Comparison of ENCODE assay signal across 8 mouse cellular contexts in genomic region chr7:35214442-35215222, GRCm38 (mm10). TPM values are rescaled to one million over a fixed set of nuclear protein-coding genes. Genes with fewer than 3 reads are reported as not detected.
DNase-seq lines count a peak whose midpoint lies in the region; ATAC-seq and TF ChIP-seq lines count a peak whose summit lies in the region.

No protein-coding gene starts in this region.

- peak overlapping the region; percentile 95 for H3K27ac ChIP-seq in cerebellum, adult 2 months (ENCODE audit: insufficient read depth, low read length)
- H3K27ac ChIP-seq in testis, adult 2 months (ENCODE audit: control insufficient read depth, insufficient read depth, low read depth, low read length), result no peak overlapping the region
- peak overlapping the region; percentile 92 for H3K27ac ChIP-seq in hindbrain, embryonic 12.5 days
- peak overlapping the region; percentile 89 for H3K27ac ChIP-seq in midbrain, embryonic 12.5 days (replicated peaks)

- peak; percentile 39 to 49 for DNase-seq in cerebellum, adult 2 months
- no peak for DNase-seq in cerebellum, adult 11-12 months
- DNase-seq in testis, postnatal 14 days (ENCODE audit: low spot score), result no peak
- no peak for DNase-seq in gastrocnemius, adult 8-10 months (ENCODE audit: low spot score in 2 of 2)

- H3K27me3 ChIP-seq in cerebellum, adult 2 months (ENCODE audit: control insufficient read depth, insufficient read depth, low read length), result no peaks in the 10 kb centered on the region
- no peaks in the 10 kb centered on the region for H3K27me3 ChIP-seq in testis, adult 2 months (ENCODE audit: control insufficient read depth, insufficient read depth, low read length)
- peaks cover 4% of the 10 kb centered on the region; the same call in 1 of the 2 replicates for H3K27me3 ChIP-seq in hindbrain, embryonic 12.5 days
- peaks cover 4% of the 10 kb centered on the region; the same call in 1 of the 2 replicates for H3K27me3 ChIP-seq in midbrain, embryonic 12.5 days

- no peaks in the 10 kb centered on the region for H3K9me3 ChIP-seq in hindbrain, embryonic 12.5 days (replicated peaks)
- H3K9me3 ChIP-seq in midbrain, embryonic 12.5 days, result no peaks in the 10 kb centered on the region

- peak overlapping the region; percentile 94 for H3K9ac ChIP-seq in hindbrain, embryonic 12.5 days
- peak overlapping the region; percentile 89 for H3K9ac ChIP-seq in midbrain, embryonic 12.5 days (replicated peaks)

- under 1% methylated on average over 74 of the region's 79 CpGs for WGBS in cerebellum, adult 2 months
- WGBS in hindbrain, embryonic 12.5 days, result under 1% methylated on average over 59 of the region's 79 CpGs
- under 1% methylated on average over 42 of the region's 79 CpGs for WGBS in midbrain, embryonic 12.5 days

- no peaks in the 10 kb centered on the region for H3K36me3 ChIP-seq in testis, adult 2 months (ENCODE audit: control insufficient read depth, insufficient read depth, low read length)
- peaks cover 34% of the 10 kb centered on the region for H3K36me3 ChIP-seq in hindbrain, embryonic 12.5 days
- peaks cover 33% of the 10 kb centered on the region for H3K36me3 ChIP-seq in midbrain, embryonic 12.5 days

- ATAC-seq in hindbrain, embryonic 12.5 days (ENCODE audit: low FRiP score), result peak; percentile 62
- peak; percentile 62 for ATAC-seq in midbrain, embryonic 12.5 days (ENCODE audit: low FRiP score, low read depth)
- ATAC-seq in megakaryocyte progenitor cell, adult 5-6 weeks (replicated peaks; ENCODE audit: poor library complexity), result no peak; the same call in 1 of the 2 replicates

- TF ChIP-seq CTCF in cerebellum, adult 2 months (IDR thresholded peaks at IDR 0.05; ENCODE audit: borderline replicate concordance, insufficient read depth, low read depth, low read length), result no peak
- TF ChIP-seq CTCF in testis, adult 2 months (IDR thresholded peaks at IDR 0.05; ENCODE audit: control insufficient read depth, insufficient read depth, insufficient replicate concordance, low read depth, low read length), result no peak

- H3K4me3 ChIP-seq in cerebellum, adult 2 months (replicated peaks; ENCODE audit: insufficient read depth, low read depth, low read length), result peak overlapping the region; percentile 89
- H3K4me3 ChIP-seq in testis, adult 2 months (ENCODE audit: control insufficient read depth, low read depth, low read length), result peak overlapping the region; percentile 66
- H3K4me3 ChIP-seq in hindbrain, embryonic 12.5 days, result peak overlapping the region; percentile 81
- H3K4me3 ChIP-seq in midbrain, embryonic 12.5 days, result peak overlapping the region; percentile 77

- H3K4me1 ChIP-seq in cerebellum, adult 2 months (ENCODE audit: control insufficient read depth, insufficient read depth, low read length), result peaks cover 10% of the 10 kb centered on the region
- peaks cover 8% of the 10 kb centered on the region for H3K4me1 ChIP-seq in testis, adult 2 months (ENCODE audit: control insufficient read depth, insufficient read depth, low read length)
- peaks cover 22% of the 10 kb centered on the region for H3K4me1 ChIP-seq in hindbrain, embryonic 12.5 days
- H3K4me1 ChIP-seq in midbrain, embryonic 12.5 days, result peaks cover 28% of the 10 kb centered on the region

- H3K4me2 ChIP-seq in hindbrain, embryonic 12.5 days (replicated peaks), result peak overlapping the region; percentile 75
- peak overlapping the region; percentile 67 for H3K4me2 ChIP-seq in midbrain, embryonic 12.5 days (replicated peaks)

- TF ChIP-seq POLR2A in cerebellum, adult 2 months (IDR thresholded peaks at IDR 0.05; ENCODE audit: borderline replicate concordance, insufficient read depth, low read length), result no peak
- TF ChIP-seq POLR2A in testis, adult 2 months (IDR thresholded peaks at IDR 0.05; ENCODE audit: control insufficient read depth, low read depth, low read length), result no peak

RNA-seq across cellular contexts. Expression of gene Lrp3, which starts 0.7 kb away (rescaled TPM):
- polyA plus RNA-seq in cerebellum, adult 2 months (2012; rRNA removed), result 62.9 and 64.7 TPM in 2 replicates
- polyA plus RNA-seq in testis, adult 2 months (2012; rRNA removed), result 0.67 and 0.70 TPM in 2 replicates
- 17.9 and 19.3 TPM in 2 replicates for polyA plus RNA-seq in hindbrain, embryonic 12.5 days (2016; fragmentation: Nextera tagmentation; extraction: Ambion mirVana)
- polyA plus RNA-seq in midbrain, embryonic 12.5 days (2016; fragmentation: Nextera tagmentation; extraction: Ambion mirVana), result 19.3 and 20.7 TPM in 2 replicates
- not detected in 2 replicates for total RNA-seq in megakaryocyte progenitor cell, adult 5-6 weeks (2015)
- total RNA-seq in megakaryocyte progenitor cell, adult 5-6 weeks (2017), result not detected in 2 replicates
- total RNA-seq in gastrocnemius, adult 8-10 months (2022), result 1 to 10 TPM; 5.0 to 6.0 (median 5.3) TPM

RNA-seq across cellular contexts. Expression of gene Slc7a10, which starts 28.4 kb away (rescaled TPM):
- polyA plus RNA-seq in cerebellum, adult 2 months (2012; rRNA removed), result 91.3 and 100 TPM in 2 replicates
- 0.61 and 0.64 TPM in 2 replicates for polyA plus RNA-seq in testis, adult 2 months (2012; rRNA removed)
- polyA plus RNA-seq in hindbrain, embryonic 12.5 days (2016; fragmentation: Nextera tagmentation; extraction: Ambion mirVana), result 1.9 and 2.1 TPM in 2 replicates
- 1.0 and 1.2 TPM in 2 replicates for polyA plus RNA-seq in midbrain, embryonic 12.5 days (2016; fragmentation: Nextera tagmentation; extraction: Ambion mirVana)
- not detected in 2 replicates for total RNA-seq in megakaryocyte progenitor cell, adult 5-6 weeks (2015)
- total RNA-seq in megakaryocyte progenitor cell, adult 5-6 weeks (2017), result not detected in 2 replicates
- 1 to 10 TPM in 3 of 4 experiments, under 1 TPM in 1; 0.82 to 3.1 (median 1.9) TPM for total RNA-seq in gastrocnemius, adult 8-10 months (2022)

Comparison
In these comparisons a context has a peak if more than half of its experiments do, and no peak if none do; other contexts are left out.
1. DNase-seq: peak in cerebellum, adult 2 months (2 of 2); none in cerebellum, adult 11-12 months (single experiment), testis, postnatal 14 days (single experiment) and gastrocnemius, adult 8-10 months (0 of 2).
2. RNA of gene Lrp3, which starts 0.7 kb away (polyA plus RNA-seq): 62.9 to 64.7 TPM in cerebellum, adult 2 months, 19.3 to 20.7 TPM in midbrain, embryonic 12.5 days and 17.9 to 19.3 TPM in hindbrain, embryonic 12.5 days; 0.67 to 0.70 TPM in testis, adult 2 months; every median in the first group is over 10 times any median in the second.
3. RNA of gene Slc7a10, which starts 28.4 kb away (polyA plus RNA-seq): 91.3 to 100 TPM in cerebellum, adult 2 months; 1.9 to 2.1 TPM in hindbrain, embryonic 12.5 days, 1.0 to 1.2 TPM in midbrain, embryonic 12.5 days and 0.61 to 0.64 TPM in testis, adult 2 months; every median in the first group is over 10 times any median in the second.
4. Peak in every context shown above with its lines, with median percentiles within 50 percentile points of each other: H3K4me3 ChIP-seq.